Mouse (Mus musculus) frontal cortex, adult 2 months (tissue): ENCODE measurements around the gene Rpl10-ps3. TPM values are rescaled to one million over a fixed set of nuclear protein-coding genes. Genes with fewer than 3 reads are reported as not detected.

ENCODE experiments used
- DNase-seq, 2 experiments: peaks; one replicate each; pipeline ENCODE4 v3.0.0; 2022; ENCODE audit warnings: low spot score in 1 of 2; ENCODE audit errors: extremely low spot score in 1 of 2
- polyA plus RNA-seq: library from polyadenylated mRNA; depleted of rRNA; stranded (reverse); fragments of >200 nt; gene quantifications from 2 replicates; pipeline ENCODE4 v1.2.3, GENCODE M21; 2012; rRNA removed

Gene Rpl10-ps3
- polyA plus RNA-seq, result 37.9 and 78.2 TPM in 2 replicates

- DNase-seq, result no peak
Measured at GRCm38 (mm10) chr9:50344868-50345267, at the start of gene Rpl10-ps3. Gene Rpl10-ps3 (minus strand): TSS chr9:50344968.

- DNase-seq, result no peak
Measured at GRCm38 (mm10) chr9:50375598-50375997, 30.8 kb upstream of the Rpl10-ps3 start.

GRCm38 (mm10) chr9:50374666-50375065 lies 29.9 kb upstream of the Rpl10-ps3 start:
- DNase-seq, result peak; percentile 41 to 55

GRCm38 (mm10) chr9:50368551-50369297 lies 24.0 kb upstream of the Rpl10-ps3 start:
- DNase-seq, result no peak

GRCm38 (mm10) chr9:50365059-50365780 lies 20.5 kb upstream of the Rpl10-ps3 start:
- no peak for DNase-seq

- no peak for DNase-seq
Measured at GRCm38 (mm10) chr9:50363962-50364361, 19.2 kb upstream of the Rpl10-ps3 start.

GRCm38 (mm10) chr9:50363259-50363658 lies 18.5 kb upstream of the Rpl10-ps3 start:
- DNase-seq, result no peak

- no peak for DNase-seq
Measured at GRCm38 (mm10) chr9:50362556-50362955, 17.8 kb upstream of the Rpl10-ps3 start.

GRCm38 (mm10) chr9:50360370-50360769 lies 15.6 kb upstream of the Rpl10-ps3 start:
- DNase-seq, result no peak

GRCm38 (mm10) chr9:50357331-50357730 lies 12.6 kb upstream of the Rpl10-ps3 start:
- DNase-seq, result no peak

GRCm38 (mm10) chr9:50351746-50352145 lies 7.0 kb upstream of the Rpl10-ps3 start:
- DNase-seq, result no peak

- no peak for DNase-seq
Measured at GRCm38 (mm10) chr9:50350571-50350970, 5.8 kb upstream of the Rpl10-ps3 start.

- DNase-seq, result no peak
Measured at GRCm38 (mm10) chr9:50349156-50349555, 4.4 kb upstream of the Rpl10-ps3 start.

GRCm38 (mm10) chr9:50348256-50348655 lies 3.5 kb upstream of the Rpl10-ps3 start:
- DNase-seq, result no peak

- DNase-seq, result no peak
Measured at GRCm38 (mm10) chr9:50335539-50336325, 9.0 kb downstream of the Rpl10-ps3 start.

GRCm38 (mm10) chr9:50333413-50333812 lies 11.4 kb downstream of the Rpl10-ps3 start:
- DNase-seq, result peak in 1 of 2 experiments; percentile 68

GRCm38 (mm10) chr9:50324355-50325225 lies 20.2 kb downstream of the Rpl10-ps3 start:
- DNase-seq, result peak in 1 of 2 experiments; percentile 31

GRCm38 (mm10) chr9:50320729-50321128 lies 24.0 kb downstream of the Rpl10-ps3 start:
- peak in 1 of 2 experiments; percentile 27 for DNase-seq

- no peak for DNase-seq
Measured at GRCm38 (mm10) chr9:50319506-50319905, 25.3 kb downstream of the Rpl10-ps3 start.

GRCm38 (mm10) chr9:50317299-50317698 lies 27.5 kb downstream of the Rpl10-ps3 start:
- no peak for DNase-seq
